In genomic region chr6:148944767-148945508, GRCm38 (mm10) we compare ENCODE assay signal across 7 mouse cellular contexts. TPM values are rescaled to one million over a fixed set of nuclear protein-coding genes. Genes with fewer than 3 reads are reported as not detected.
DNase-seq lines count a peak whose midpoint lies in the region; ATAC-seq lines count a peak whose summit lies in the region.

No protein-coding gene starts in this region.

- no peaks in the 10 kb centered on the region for H3K9me3 ChIP-seq in hindbrain, embryonic 14.5 days (ENCODE audit: control insufficient read depth, low read length)
- H3K9me3 ChIP-seq in megakaryocyte, embryonic 14.5 days, result no peaks in the 10 kb centered on the region

- intact Hi-C loops in left cerebral cortex, postnatal 10 days (cut with DNase I), result no loop called here

- peak overlapping the region; percentile 86 for H3K4me3 ChIP-seq in hindbrain, embryonic 14.5 days (replicated peaks; ENCODE audit: low read length)
- peak overlapping the region; percentile 96 for H3K4me3 ChIP-seq in megakaryocyte, embryonic 14.5 days (replicated peaks)

- peak overlapping the region; percentile 83 for H3K27ac ChIP-seq in hindbrain, embryonic 14.5 days

- no peaks in the 10 kb centered on the region for H3K36me3 ChIP-seq in hindbrain, embryonic 14.5 days (replicated peaks; ENCODE audit: control insufficient read depth, insufficient read depth)
- H3K36me3 ChIP-seq in megakaryocyte, embryonic 14.5 days (replicated peaks; ENCODE audit: low read length), result no peaks in the 10 kb centered on the region

- no peaks in the 10 kb centered on the region for H3K27me3 ChIP-seq in hindbrain, embryonic 14.5 days (ENCODE audit: control insufficient read depth, insufficient read depth, low read length)
- H3K27me3 ChIP-seq in megakaryocyte, embryonic 14.5 days (replicated peaks), result no peaks in the 10 kb centered on the region

- peak; percentile 72 for DNase-seq in T-cell, adult 2 months (ENCODE audit: low spot score)
- DNase-seq in cerebellum, postnatal 10 days, result peak; percentile 78 to 81
- DNase-seq in frontal cortex, postnatal 36 days (ENCODE audit: low spot score in 2 of 2), result peak; percentile 6 to 16
- peak; percentile 61 for DNase-seq in hindbrain, embryonic 14.5 days (ENCODE audit: low spot score)
- DNase-seq in left cerebral cortex, postnatal 10 days (ENCODE audit: extremely low spot score in 1 of 2, low spot score in 2 of 2), result peak; percentile 24 to 78
- peak; percentile 55 to 58 for DNase-seq in right cerebral cortex, postnatal 10 days (ENCODE audit: low spot score in 2 of 2)

- WGBS in hindbrain, embryonic 14.5 days, result under 1% methylated on average over 90 of the region's 92 CpGs

- ATAC-seq in hindbrain, embryonic 14.5 days (ENCODE audit: low FRiP score), result peak; percentile 62

- H3K4me2 ChIP-seq in hindbrain, embryonic 14.5 days (replicated peaks), result peak overlapping the region; percentile 65

- peaks cover 16% of the 10 kb centered on the region for H3K4me1 ChIP-seq in hindbrain, embryonic 14.5 days (replicated peaks; ENCODE audit: control insufficient read depth, insufficient read depth, low read length)
- peaks cover 27% of the 10 kb centered on the region for H3K4me1 ChIP-seq in megakaryocyte, embryonic 14.5 days

- peak overlapping the region; percentile 86 for H3K9ac ChIP-seq in hindbrain, embryonic 14.5 days

RNA-seq across cellular contexts. Expression of gene Sinhcaf, which starts 1.3 kb away (rescaled TPM):
- polyA plus RNA-seq in hindbrain, embryonic 14.5 days (2014; fragmentation: Nextera tagmentation; extraction: Ambion mirVana), result 45.6 and 48.1 TPM in 2 replicates
- total RNA-seq in left cerebral cortex, postnatal 10 days (2021), result 1 to 10 TPM; 3.8 to 4.5 TPM
- 5.2 and 13.1 TPM in 2 replicates for polyA plus RNA-seq in megakaryocyte, embryonic 14.5 days (2012; ENCODE audit: insufficient read depth, low replicate concordance)

RNA-seq across cellular contexts. Expression of gene Caprin2, which starts 48.9 kb away (rescaled TPM):
- 5.0 and 8.8 TPM in 2 replicates for polyA plus RNA-seq in hindbrain, embryonic 14.5 days (2014; fragmentation: Nextera tagmentation; extraction: Ambion mirVana)
- 1 to 10 TPM; 6.2 to 8.0 TPM for total RNA-seq in left cerebral cortex, postnatal 10 days (2021)
- polyA plus RNA-seq in megakaryocyte, embryonic 14.5 days (2012; ENCODE audit: insufficient read depth, low replicate concordance), result 0.63 TPM in 1 of 2 replicates, not detected in the other

Comparison
In these comparisons a context has a peak if more than half of its experiments do, and no peak if none do; other contexts are left out.
1. Peak in every context shown above with its lines: DNase-seq, ATAC-seq, H3K4me3 ChIP-seq and H3K27ac ChIP-seq.
2. DNase-seq: peak in every context shown above with its lines; median percentile 80 in cerebellum, postnatal 10 days; 72 in T-cell, adult 2 months; 61 in hindbrain, embryonic 14.5 days; 56 in right cerebral cortex, postnatal 10 days; 51 in left cerebral cortex, postnatal 10 days; 11 in frontal cortex, postnatal 36 days.